Mouse (Mus musculus): ENCODE data around the gene Rit1. TPM values are rescaled to one million over a fixed set of nuclear protein-coding genes. Genes with fewer than 3 reads are reported as not detected.
"Not testable (repeated sequence)": the region's sequence is repeated elsewhere in the genome, so short reads cannot be mapped to it uniquely, and the experiment has no call there.

The Rit1 gene
- polyA plus RNA-seq, 1 experiment from 2014 or later: 43.8 TPM

DNA sequence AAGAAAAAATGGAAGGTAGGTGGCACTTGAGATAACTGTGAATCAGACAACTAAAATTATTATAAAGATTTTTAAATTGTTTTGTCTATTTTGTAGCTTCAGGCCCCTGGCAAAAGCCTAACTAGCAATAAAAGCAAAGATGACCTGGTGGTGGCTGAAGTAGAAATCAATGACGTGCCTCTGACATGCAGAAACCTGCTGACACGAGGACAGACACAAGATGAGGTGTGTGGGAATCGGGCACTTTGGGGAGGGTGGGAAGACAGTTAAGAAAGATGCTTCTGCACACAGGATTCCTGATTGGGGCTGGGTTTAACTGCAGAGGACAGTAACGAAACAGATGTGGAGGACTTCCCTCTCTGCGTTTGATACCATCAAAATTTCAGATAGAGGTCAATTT lies 27.6 kb upstream of the Rit1 start:
- H3K9me3 ChIP-seq (ENCODE audit: control insufficient read depth, low read length): no peaks in the 10 kb centered on the region
- no peaks in the 10 kb centered on the region for H3K27me3 ChIP-seq (ENCODE audit: control insufficient read depth, insufficient read depth, low read length)
- peak; percentile 74 for DNase-seq (ENCODE audit: low spot score, missing footprints)
- ATAC-seq (ENCODE audit: low FRiP score): no peak
- H3K27ac ChIP-seq (ENCODE audit: low read depth, low read length): no peak overlapping the region
- H3K9ac ChIP-seq (ENCODE audit: low read length): no peak overlapping the region
- WGBS: 93% methylated on average over 5 of the region's 5 CpGs
- peaks cover 10% of the 10 kb centered on the region for H3K4me1 ChIP-seq (ENCODE audit: control insufficient read depth, insufficient read depth, low read length)
- H3K4me3 ChIP-seq (ENCODE audit: low read depth, low read length): no peak overlapping the region
- H3K4me2 ChIP-seq: no peak overlapping the region
- H3K36me3 ChIP-seq (ENCODE audit: control insufficient read depth, insufficient read depth, low read length): peaks cover 26% of the 10 kb centered on the region

GRCm38 (mm10) chr3:88695545-88695944 lies 21.1 kb upstream of the Rit1 start:
- Histone ChIP-seq H3K27me3 (ENCODE audit: control insufficient read depth, insufficient read depth, low read length) (no peaks in the 10 kb centered on the region), H3K9ac (ENCODE audit: low read length) (no peak overlapping the region), H3K36me3 (ENCODE audit: control insufficient read depth, insufficient read depth, low read length) (peaks cover 55% of the 10 kb centered on the region), H3K4me2 (no peak overlapping the region), H3K4me1 (ENCODE audit: control insufficient read depth, insufficient read depth, low read length) (no peaks in the 10 kb centered on the region), H3K27ac (ENCODE audit: low read depth, low read length) (no peak overlapping the region), H3K4me3 (ENCODE audit: low read depth, low read length) (no peak overlapping the region), H3K9me3 (ENCODE audit: control insufficient read depth, low read length) (no peaks in the 10 kb centered on the region)
- DNase-seq (ENCODE audit: low spot score, missing footprints): peak; percentile 86
- ATAC-seq (ENCODE audit: low FRiP score): no peak

DNA sequence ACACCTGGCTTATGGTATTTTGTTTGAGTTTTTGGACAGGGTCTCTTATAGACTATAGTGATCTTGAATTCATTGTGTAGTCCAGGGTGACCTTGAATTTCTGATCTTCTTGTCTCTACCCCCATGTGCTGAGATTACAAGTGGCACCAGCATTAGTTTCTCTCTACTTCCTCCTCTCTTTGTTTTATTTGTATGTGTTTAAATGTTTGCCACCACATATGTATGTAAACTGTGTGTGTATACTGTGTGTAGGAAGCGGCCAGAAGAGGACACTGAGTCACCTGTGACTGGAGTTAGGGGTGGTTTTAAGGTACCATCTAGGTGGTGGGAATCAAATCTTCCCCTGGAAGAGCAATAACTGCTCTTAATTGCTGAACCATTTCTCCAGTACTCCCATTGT lies 18.6 kb upstream of the Rit1 start:
- 85% methylated on average over 1 of the region's 1 CpGs for WGBS
- Histone ChIP-seq H3K4me2 (no peak overlapping the region), H3K4me1 (ENCODE audit: control insufficient read depth, insufficient read depth, low read length) (no peaks in the 10 kb centered on the region), H3K36me3 (ENCODE audit: control insufficient read depth, insufficient read depth, low read length) (peaks cover 52% of the 10 kb centered on the region), H3K9ac (ENCODE audit: low read length) (no peak overlapping the region), H3K9me3 (ENCODE audit: control insufficient read depth, low read length) (no peaks in the 10 kb centered on the region), H3K4me3 (ENCODE audit: low read depth, low read length) (no peak overlapping the region), H3K27me3 (ENCODE audit: control insufficient read depth, insufficient read depth, low read length) (no peaks in the 10 kb centered on the region), H3K27ac (ENCODE audit: low read depth, low read length) (no peak overlapping the region)
- ATAC-seq (ENCODE audit: low FRiP score): no peak
- DNase-seq (ENCODE audit: low spot score, missing footprints): peak; percentile 81

- DNase-seq (ENCODE audit: low spot score, missing footprints) (no peak), ATAC-seq (ENCODE audit: low FRiP score) (no peak)
- no peak overlapping the region for H3K9ac ChIP-seq (ENCODE audit: low read length)
- no peak overlapping the region for H3K4me2 ChIP-seq
- H3K36me3 ChIP-seq (ENCODE audit: control insufficient read depth, insufficient read depth, low read length): peaks cover 48% of the 10 kb centered on the region
- WGBS: 94% methylated on average over 6 of the region's 6 CpGs
- no peak overlapping the region for H3K4me3 ChIP-seq (ENCODE audit: low read depth, low read length)
- no peaks in the 10 kb centered on the region for H3K27me3 ChIP-seq (ENCODE audit: control insufficient read depth, insufficient read depth, low read length)
- no peaks in the 10 kb centered on the region for H3K4me1 ChIP-seq (ENCODE audit: control insufficient read depth, insufficient read depth, low read length)
- H3K27ac ChIP-seq (ENCODE audit: low read depth, low read length): no peak overlapping the region
- no peaks in the 10 kb centered on the region for H3K9me3 ChIP-seq (ENCODE audit: control insufficient read depth, low read length)
Observed at GRCm38 (mm10) chr3:88698834-88699233, 17.8 kb upstream of the Rit1 start.

DNA sequence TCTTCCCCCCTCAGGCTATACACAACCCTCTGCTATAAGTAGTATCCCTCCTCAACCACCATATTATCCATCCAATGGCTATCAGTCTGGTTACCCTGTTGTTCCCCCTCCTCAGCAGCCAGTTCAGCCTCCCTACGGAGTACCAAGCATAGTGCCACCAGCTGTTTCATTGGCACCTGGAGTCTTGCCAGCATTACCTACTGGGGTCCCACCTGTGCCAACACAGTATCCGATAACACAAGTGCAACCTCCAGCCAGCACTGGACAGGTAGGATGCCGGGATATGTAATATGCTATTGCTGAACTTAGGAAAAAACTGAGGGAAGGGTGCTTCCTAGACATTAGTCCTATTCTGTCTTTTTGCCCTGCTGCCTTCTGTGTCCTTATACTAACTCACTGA lies 16.4 kb upstream of the Rit1 start:
- no peak overlapping the region for H3K9ac ChIP-seq (ENCODE audit: low read length)
- H3K4me3 ChIP-seq (ENCODE audit: low read depth, low read length): no peak overlapping the region
- H3K9me3 ChIP-seq (ENCODE audit: control insufficient read depth, low read length): no peaks in the 10 kb centered on the region
- DNase-seq (ENCODE audit: low spot score, missing footprints) (peak; percentile 81), ATAC-seq (ENCODE audit: low FRiP score) (no peak)
- H3K4me1 ChIP-seq (ENCODE audit: control insufficient read depth, insufficient read depth, low read length): no peaks in the 10 kb centered on the region
- peaks cover 42% of the 10 kb centered on the region for H3K36me3 ChIP-seq (ENCODE audit: control insufficient read depth, insufficient read depth, low read length)
- H3K27ac ChIP-seq (ENCODE audit: low read depth, low read length): no peak overlapping the region
- H3K27me3 ChIP-seq (ENCODE audit: control insufficient read depth, insufficient read depth, low read length): no peaks in the 10 kb centered on the region
- 91% methylated on average over 3 of the region's 3 CpGs for WGBS
- no peak overlapping the region for H3K4me2 ChIP-seq

GRCm38 (mm10) chr3:88701222-88701621 lies 15.4 kb upstream of the Rit1 start:
- Histone ChIP-seq H3K9me3 (ENCODE audit: control insufficient read depth, low read length) (no peaks in the 10 kb centered on the region), H3K4me1 (ENCODE audit: control insufficient read depth, insufficient read depth, low read length) (no peaks in the 10 kb centered on the region), H3K36me3 (ENCODE audit: control insufficient read depth, insufficient read depth, low read length) (peaks cover 44% of the 10 kb centered on the region), H3K27me3 (ENCODE audit: control insufficient read depth, insufficient read depth, low read length) (no peaks in the 10 kb centered on the region), H3K27ac (ENCODE audit: low read depth, low read length) (no peak overlapping the region), H3K4me3 (ENCODE audit: low read depth, low read length) (no peak overlapping the region), H3K9ac (ENCODE audit: low read length) (no peak overlapping the region), H3K4me2 (no peak overlapping the region)
- no peak for ATAC-seq (ENCODE audit: low FRiP score)
- 84% methylated on average over 3 of the region's 3 CpGs for WGBS
- peak; percentile 81 for DNase-seq (ENCODE audit: low spot score, missing footprints)

DNA sequence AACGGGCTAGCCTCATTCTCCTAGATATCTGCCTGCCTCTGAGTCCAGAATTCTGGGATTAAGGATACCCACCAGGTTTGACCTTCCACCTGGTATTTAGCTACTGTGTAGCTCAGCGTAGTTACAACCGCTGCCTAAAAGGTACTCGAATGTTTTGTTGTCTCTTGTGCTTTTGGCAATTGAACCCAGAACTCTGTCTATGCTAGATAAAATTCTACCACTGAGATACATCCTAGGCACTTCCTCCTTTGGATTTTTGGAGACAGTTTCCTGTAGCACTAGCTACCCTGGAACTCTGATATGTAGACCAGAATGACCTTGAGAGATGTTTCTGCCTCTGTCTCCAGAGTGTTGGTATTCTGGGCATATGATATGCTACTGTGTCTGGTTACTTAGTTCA lies 2.9 kb upstream of the Rit1 start:
- ATAC-seq (ENCODE audit: low FRiP score) (no peak), DNase-seq (ENCODE audit: low spot score, missing footprints) (no peak)
- WGBS: 92% methylated on average over 4 of the region's 4 CpGs
- no peak overlapping the region for H3K27ac ChIP-seq (ENCODE audit: low read depth, low read length)
- no peak overlapping the region for H3K4me3 ChIP-seq (ENCODE audit: low read depth, low read length)
- no peaks in the 10 kb centered on the region for H3K9me3 ChIP-seq (ENCODE audit: control insufficient read depth, low read length)
- H3K36me3 ChIP-seq (ENCODE audit: control insufficient read depth, insufficient read depth, low read length): peaks cover 28% of the 10 kb centered on the region
- H3K27me3 ChIP-seq (ENCODE audit: control insufficient read depth, insufficient read depth, low read length): no peaks in the 10 kb centered on the region
- H3K9ac ChIP-seq (ENCODE audit: low read length): no peak overlapping the region
- peaks cover 3% of the 10 kb centered on the region; the same call in 1 of the 2 replicates for H3K4me1 ChIP-seq (ENCODE audit: control insufficient read depth, insufficient read depth, low read length)
- H3K4me2 ChIP-seq: no peak overlapping the region

GRCm38 (mm10) chr3:88714725-88715124 lies 1.9 kb upstream of the Rit1 start:
- no peak overlapping the region for H3K4me3 ChIP-seq (ENCODE audit: low read depth, low read length)
- no peak for ATAC-seq (ENCODE audit: low FRiP score)
- peaks cover 21% of the 10 kb centered on the region for H3K36me3 ChIP-seq (ENCODE audit: control insufficient read depth, insufficient read depth, low read length)
- no peak for DNase-seq (ENCODE audit: low spot score, missing footprints)
- no peak overlapping the region for H3K4me2 ChIP-seq
- 75% methylated on average over 2 of the region's 2 CpGs for WGBS
- peaks cover 3% of the 10 kb centered on the region; the same call in 1 of the 2 replicates for H3K4me1 ChIP-seq (ENCODE audit: control insufficient read depth, insufficient read depth, low read length)
- H3K27ac ChIP-seq (ENCODE audit: low read depth, low read length): no peak overlapping the region
- no peaks in the 10 kb centered on the region for H3K9me3 ChIP-seq (ENCODE audit: control insufficient read depth, low read length)
- H3K27me3 ChIP-seq (ENCODE audit: control insufficient read depth, insufficient read depth, low read length): no peaks in the 10 kb centered on the region
- no peak overlapping the region for H3K9ac ChIP-seq (ENCODE audit: low read length)

DNA sequence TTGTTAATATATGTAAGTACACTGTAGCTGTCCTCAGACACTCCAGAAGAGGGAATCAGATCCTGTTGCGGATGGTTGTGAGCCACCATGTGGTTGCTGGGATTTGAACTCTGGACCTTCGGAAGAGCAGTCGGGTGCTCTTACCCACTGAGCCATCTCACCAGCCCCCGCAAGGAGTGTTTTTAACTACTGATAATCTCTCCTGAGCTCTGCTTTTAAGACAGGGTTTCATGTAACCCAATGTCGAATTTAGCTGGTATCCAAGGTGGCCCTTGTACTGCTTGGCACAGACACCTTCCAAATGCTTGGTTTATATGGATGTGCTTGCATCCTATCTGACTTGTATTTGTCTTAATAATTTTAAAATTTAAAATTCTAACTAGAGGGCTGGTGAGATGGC lies 922 bp upstream of the Rit1 start:
- not testable (repeated sequence) for ATAC-seq (ENCODE audit: low FRiP score); H3K27ac ChIP-seq (ENCODE audit: low read depth, low read length); DNase-seq (ENCODE audit: low spot score, missing footprints); H3K9ac ChIP-seq (ENCODE audit: low read length); H3K27me3 ChIP-seq (ENCODE audit: control insufficient read depth, insufficient read depth, low read length); H3K4me1 ChIP-seq (ENCODE audit: control insufficient read depth, insufficient read depth, low read length); H3K4me3 ChIP-seq (ENCODE audit: low read depth, low read length); H3K4me2 ChIP-seq; H3K9me3 ChIP-seq (ENCODE audit: control insufficient read depth, low read length)
- H3K36me3 ChIP-seq (ENCODE audit: control insufficient read depth, insufficient read depth, low read length): peaks cover 11% of the 10 kb centered on the region
- 86% methylated on average over 5 of the region's 5 CpGs for WGBS

Data from midbrain, embryonic 11.5 days (tissue).